Mouse (Mus musculus) layer of hippocampus, adult 2 months (tissue): ENCODE data around the gene Pik3r1. TPM values are rescaled to one million over a fixed set of nuclear protein-coding genes. Genes with fewer than 3 reads are reported as not detected.

Source experiments
- DNase-seq, 2 experiments: peaks; one replicate each; pipeline ENCODE4 v3.0.0; 2022; ENCODE audit warnings: low spot score in 2 of 2
- H3K27ac ChIP-seq: fragments of 200-600 bp; 2 replicates; pipeline ENCODE4 v1.8.1; 2022
- H3K4me3 ChIP-seq: fragments of 200-600 bp; 2 replicates; pipeline ENCODE4 v1.8.1; 2022; ENCODE audit warnings: mild to moderate bottlenecking
- CTCF ChIP-seq: fragments of 200-600 bp; conservative IDR thresholded peaks from 2 replicates; pipeline ENCODE4 v1.8.1; 2022; ENCODE audit warnings: antibody characterized with exemption, mild to moderate bottlenecking, moderate library complexity
- total RNA-seq, 2 experiments: library from RNA; stranded (reverse); gene quantifications; 2 replicates each; pipeline ENCODE4 v1.2.3; 2021

Pik3r1 gene
- total RNA-seq, 2 experiments from 2014 or later: 79.8 to 80.8 TPM

DNA sequence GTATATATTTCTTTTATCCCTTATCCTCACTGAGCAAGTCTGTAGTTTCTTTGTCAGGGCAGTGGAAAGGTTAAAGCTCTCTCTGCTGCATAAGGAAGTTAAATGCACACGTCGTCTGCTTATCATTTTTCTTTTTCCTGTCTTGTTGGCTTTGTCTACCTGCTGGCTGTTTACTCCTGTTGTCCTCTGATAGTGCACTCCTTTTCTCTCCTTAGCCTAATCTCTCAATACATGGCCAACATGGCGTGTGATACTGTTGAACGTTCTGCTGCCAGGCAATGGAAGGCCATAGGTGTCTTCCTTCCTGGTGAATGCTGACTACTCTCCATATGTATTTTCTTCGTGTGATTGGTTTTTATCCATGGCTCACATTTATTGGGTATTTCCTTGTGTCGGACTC lies 106.5 kb downstream of the Pik3r1 start:
- H3K27ac ChIP-seq: no peak overlapping the region
- no peak for TF ChIP-seq CTCF
- no peak overlapping the region for H3K4me3 ChIP-seq
- no peak for DNase-seq

- H3K27ac ChIP-seq: no peak overlapping the region
- no peak overlapping the region for H3K4me3 ChIP-seq
- no peak for DNase-seq
- no peak for TF ChIP-seq CTCF
Observed at GRCm38 (mm10) chr13:101660187-101660586, 107.8 kb downstream of the Pik3r1 start.

- Histone ChIP-seq H3K27ac (no peak overlapping the region), H3K4me3 (no peak overlapping the region)
- TF ChIP-seq CTCF: no peak
- DNase-seq: no peak
Observed at GRCm38 (mm10) chr13:101652131-101652530, 115.9 kb downstream of the Pik3r1 start.

DNA sequence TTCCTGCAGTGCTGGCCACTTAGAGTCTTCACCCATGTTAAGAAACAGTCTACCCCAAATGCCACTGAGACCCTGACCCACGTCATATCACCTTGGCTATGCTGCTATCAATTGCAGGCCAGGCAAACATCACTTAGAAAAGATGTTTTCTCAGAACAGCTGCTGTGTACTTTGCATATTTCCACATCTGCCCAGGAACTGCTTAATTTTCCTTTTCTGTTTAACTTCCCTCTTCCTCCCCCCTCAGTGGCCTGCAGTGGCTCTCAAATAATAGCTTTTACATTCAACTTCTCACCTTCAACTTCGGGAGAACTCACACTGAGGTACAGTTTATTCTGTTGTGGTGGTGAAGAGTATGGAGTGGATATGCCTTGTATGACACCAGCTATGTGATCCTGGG lies 126.4 kb downstream of the Pik3r1 start:
- Histone ChIP-seq H3K27ac (no peak overlapping the region), H3K4me3 (no peak overlapping the region)
- no peak for TF ChIP-seq CTCF
- no peak for DNase-seq

DNA sequence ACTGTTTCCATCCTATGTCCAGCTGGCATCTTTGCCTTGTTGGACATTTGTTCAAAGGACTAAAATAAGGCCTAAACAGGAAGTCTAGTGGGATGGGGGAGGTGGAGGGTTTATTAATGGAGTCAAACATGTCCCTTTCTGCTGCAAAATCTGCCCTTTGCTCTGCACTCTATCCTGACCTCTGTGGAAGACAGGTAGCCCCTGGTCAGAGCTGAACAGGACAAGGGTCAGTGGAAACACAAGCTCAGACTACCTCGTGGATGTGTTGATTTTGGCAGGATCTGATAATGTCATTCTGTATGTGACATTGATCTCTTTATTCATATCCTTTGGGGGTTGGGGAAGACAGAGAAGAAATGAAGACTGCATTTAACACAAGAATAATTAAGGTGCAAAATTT lies 132.2 kb downstream of the Pik3r1 start:
- DNase-seq: no peak
- Histone ChIP-seq H3K27ac (no peak overlapping the region), H3K4me3 (no peak overlapping the region)
- TF ChIP-seq CTCF: no peak

DNA sequence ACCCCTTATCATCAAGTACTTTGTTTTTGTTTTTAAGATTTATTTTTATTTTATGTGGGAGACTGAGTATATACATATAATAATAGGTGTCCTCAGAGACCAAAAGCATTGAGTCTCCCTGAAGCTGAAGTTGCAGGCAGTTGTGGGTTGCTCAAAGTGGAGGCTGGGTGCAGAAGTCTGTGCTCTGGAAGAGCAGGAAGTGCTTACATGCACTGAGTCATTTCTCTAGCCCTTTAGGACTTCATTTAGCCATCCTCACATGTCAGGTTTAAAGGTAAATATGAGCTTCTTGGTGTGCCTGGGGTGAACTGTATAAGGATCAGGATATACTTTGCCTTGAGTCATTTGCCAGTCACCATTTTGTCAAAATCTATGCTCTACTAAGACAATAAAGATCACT lies 133.6 kb downstream of the Pik3r1 start:
- no peak for TF ChIP-seq CTCF
- Histone ChIP-seq H3K4me3 (no peak overlapping the region), H3K27ac (no peak overlapping the region)
- DNase-seq: no peak

DNA sequence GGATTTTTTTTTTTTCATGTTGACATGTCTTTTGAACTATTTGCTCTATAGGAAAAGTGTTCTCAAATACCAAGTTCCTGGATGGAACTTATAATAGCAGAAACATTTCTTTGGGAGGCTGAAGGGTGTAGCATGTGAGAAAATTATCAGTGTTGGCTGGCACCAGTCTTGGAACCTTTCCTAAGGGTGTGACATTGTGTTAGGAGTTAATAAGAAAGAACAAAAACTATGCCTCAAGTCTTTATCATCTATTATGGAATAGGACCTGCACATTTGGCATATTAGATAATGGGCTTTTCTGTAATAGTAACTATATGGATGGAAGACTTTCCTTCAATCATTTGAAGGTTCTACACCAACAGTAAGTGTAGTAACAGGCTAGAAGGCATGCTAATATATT lies 134.4 kb downstream of the Pik3r1 start:
- no peak for TF ChIP-seq CTCF
- DNase-seq: no peak
- no peak overlapping the region for H3K4me3 ChIP-seq
- H3K27ac ChIP-seq: no peak overlapping the region

- no peak overlapping the region for H3K4me3 ChIP-seq
- no peak for TF ChIP-seq CTCF
- peak in 1 of 2 experiments; percentile 18 for DNase-seq
- no peak overlapping the region for H3K27ac ChIP-seq
Observed at GRCm38 (mm10) chr13:101632771-101633170, 135.2 kb downstream of the Pik3r1 start.

DNA sequence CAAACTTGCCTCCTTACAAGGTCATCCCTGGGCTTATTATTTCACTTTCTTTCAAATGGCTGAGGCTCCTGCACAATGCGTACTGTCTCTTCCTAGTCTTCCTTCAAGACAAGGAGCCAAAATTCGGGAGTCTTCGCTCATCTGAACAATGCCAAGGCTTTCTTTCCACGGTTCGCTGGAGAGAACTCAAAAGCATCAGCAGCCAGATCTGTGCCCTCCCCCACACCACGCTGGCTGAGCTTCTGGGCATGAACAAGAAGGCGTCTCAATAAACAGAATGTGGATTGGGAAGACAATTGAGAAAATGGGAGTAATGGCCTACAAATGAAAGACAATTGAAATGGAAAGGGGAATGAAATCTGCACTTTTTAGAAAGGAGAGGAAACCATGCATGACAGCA lies 136.5 kb downstream of the Pik3r1 start:
- DNase-seq: peak in 1 of 2 experiments; percentile 24
- TF ChIP-seq CTCF: no peak
- no peak overlapping the region for H3K4me3 ChIP-seq
- H3K27ac ChIP-seq: no peak overlapping the region
